Mouse (Mus musculus) stomach, postnatal 0 days (tissue): ENCODE measurements around the gene Vpreb2.

Source experiments
- CTCF ChIP-seq: IDR thresholded peaks from 2 replicates; pipeline ENCODE4 v1.5.1; 2016; ENCODE audit warnings: antibody characterized with exemption, low read depth, mild to moderate bottlenecking, moderate library complexity
- EP300 ChIP-seq: optimal IDR thresholded peaks from 2 replicates; pipeline ENCODE3; 2016; ENCODE audit warnings: antibody characterized with exemption

DNA sequence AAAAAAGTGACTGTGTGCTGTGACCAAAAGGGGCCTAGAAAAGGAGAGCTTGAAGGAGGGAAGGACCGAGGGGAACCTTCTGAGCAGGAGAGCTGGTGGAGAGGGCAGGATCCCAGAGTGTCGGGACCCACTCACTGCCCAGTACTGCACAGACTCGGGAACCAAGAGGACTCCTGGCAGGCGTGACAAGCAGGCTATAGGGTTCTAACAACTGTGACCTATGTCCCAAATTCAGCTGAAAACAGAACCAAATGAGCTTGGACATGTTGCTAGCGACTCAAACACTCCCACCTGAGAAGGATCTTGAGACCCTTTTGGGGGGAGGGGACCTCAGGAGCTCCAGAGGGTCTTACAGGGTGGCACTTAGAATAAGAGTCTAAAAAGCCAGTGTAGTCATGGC, 4.8 kb downstream of the Vpreb2 start:
- TF ChIP-seq CTCF = no peak
- no peak for TF ChIP-seq EP300
